Mouse (Mus musculus) thymus, postnatal 0 days (tissue): ENCODE data around the gene Tmie. TPM values are rescaled to one million over a fixed set of nuclear protein-coding genes. Genes with fewer than 3 reads are reported as not detected.
"Not testable (repeated sequence)": the region's sequence is repeated elsewhere in the genome, so short reads cannot be mapped to it uniquely, and the experiment has no call there.

ENCODE experiments used
- DNase-seq: peaks from one replicate; pipeline ENCODE4 v3.0.0-alpha.2; 2015; ENCODE audit warnings: low spot score
- microRNA-seq: library from miRNA; unstranded; fragments of <30 nt; microRNA quantifications from one replicate; pipeline ENCODE4, GENCODE M21; 2016; ENCODE audit warnings: borderline number of aligned reads
- polyA plus RNA-seq: library from polyadenylated mRNA; unstranded; fragments of >200 nt; fragmentation: Nextera tagmentation; extraction: Ambion mirVana; gene quantifications from 2 replicates; pipeline ENCODE4 v1.2.1, GENCODE M21; 2015

Gene Tmie
- polyA plus RNA-seq, 1 experiment from 2014 or later, result 6.2 TPM

GRCm38 (mm10) chr9:110841438-110841837 lies 38.5 kb downstream of the Tmie start:
- no peak for DNase-seq

DNA sequence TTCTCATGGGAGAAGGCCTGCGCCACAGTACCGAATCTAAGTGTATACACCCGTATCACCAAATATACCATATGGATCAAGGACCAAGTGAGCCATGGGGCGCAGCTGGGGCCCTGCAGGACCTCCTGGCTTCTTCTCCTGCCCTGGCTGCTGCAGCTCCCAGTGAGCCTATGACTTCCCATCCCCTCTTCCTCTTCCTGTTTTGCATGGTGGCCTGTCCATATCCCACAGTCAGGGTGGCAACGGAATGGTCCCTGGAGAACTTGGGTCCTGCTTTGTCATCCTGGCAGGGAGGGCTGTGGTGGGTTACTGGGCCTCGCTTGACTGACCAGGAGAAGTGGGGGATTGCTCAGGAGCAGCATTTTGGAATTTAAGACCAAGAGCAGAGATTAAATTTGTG lies 39.0 kb downstream of the Tmie start:
- DNase-seq, result no peak

DNA sequence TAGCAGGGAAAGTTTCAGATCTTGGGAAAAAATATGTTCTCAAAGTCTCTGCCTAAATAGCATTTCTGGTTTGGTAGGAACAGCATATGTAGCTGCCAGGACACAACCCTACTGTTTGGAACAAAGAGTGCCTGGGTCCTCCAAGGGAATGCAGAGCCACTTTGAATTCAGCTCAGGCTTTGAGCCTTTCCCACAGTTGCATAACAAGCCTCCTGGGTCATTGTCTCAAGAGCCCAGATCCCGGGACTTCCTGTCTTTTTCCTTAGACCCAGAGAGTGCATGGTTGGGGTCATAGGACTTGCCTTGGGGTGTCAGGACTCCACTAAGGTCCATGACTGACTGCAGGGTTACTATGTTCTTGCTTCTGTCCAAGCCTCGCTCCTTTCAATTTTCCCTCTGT lies 43.8 kb downstream of the Tmie start:
- no peak for DNase-seq

DNA sequence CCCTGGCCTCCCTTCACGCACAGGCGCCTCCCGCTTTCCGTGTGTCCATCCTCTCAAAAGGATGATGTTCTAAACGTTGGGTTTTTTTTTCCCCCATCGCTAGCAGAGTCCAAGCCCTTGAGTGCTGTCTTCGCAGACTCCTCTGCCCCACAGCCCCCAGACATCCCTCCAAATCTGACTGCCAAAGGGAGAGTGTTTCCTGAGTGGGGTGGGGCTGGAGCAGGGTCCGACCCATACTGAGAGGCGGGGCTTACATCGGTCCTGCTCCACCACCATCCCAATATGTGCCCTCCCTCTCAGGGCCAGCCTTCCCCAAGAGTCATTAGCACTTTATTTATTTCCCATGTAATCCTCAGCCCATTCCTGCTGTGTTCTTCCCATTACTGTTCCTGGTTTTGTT lies 45.0 kb downstream of the Tmie start:
- DNase-seq, result no peak

- DNase-seq, result no peak
Measured at GRCm38 (mm10) chr9:110834411-110834810, 45.5 kb downstream of the Tmie start, which contains the start of gene Prss45. Gene Prss45 (plus strand): TSS chr9:110834588.

DNA sequence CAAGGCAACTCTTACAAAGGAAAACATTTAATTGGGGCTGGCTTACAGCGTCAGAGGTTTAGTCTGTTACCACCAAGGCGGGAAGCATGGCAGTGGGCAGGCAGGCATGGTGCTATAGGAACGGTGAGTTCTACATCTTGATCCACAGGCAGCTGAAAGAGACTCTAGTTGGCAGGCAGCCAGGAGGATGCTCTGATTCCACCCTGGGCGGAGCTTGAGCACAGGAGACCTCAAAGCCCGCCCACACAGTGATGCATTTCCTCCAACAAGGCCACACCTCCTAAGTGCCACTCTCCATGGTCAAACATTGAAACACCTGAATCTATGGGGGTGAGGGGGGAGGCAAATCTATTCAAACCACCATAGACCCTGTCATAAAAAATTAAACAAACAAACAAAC lies 46.9 kb downstream of the Tmie start:
- peak; percentile 26 for DNase-seq

GRCm38 (mm10) chr9:110826390-110826789 lies 53.5 kb downstream of the Tmie start, which contains the start of gene Prss43:
Gene Prss43 (plus strand): TSS chr9:110826690.
- no peak for DNase-seq

- peak; percentile 48 for DNase-seq
Measured at GRCm38 (mm10) chr9:110825832-110826231, 54.1 kb downstream of the Tmie start.

- no peak for DNase-seq
Measured at GRCm38 (mm10) chr9:110825426-110825825, 54.5 kb downstream of the Tmie start.

- no peak for DNase-seq
Measured at GRCm38 (mm10) chr9:110821436-110821835, 58.5 kb downstream of the Tmie start.

DNA sequence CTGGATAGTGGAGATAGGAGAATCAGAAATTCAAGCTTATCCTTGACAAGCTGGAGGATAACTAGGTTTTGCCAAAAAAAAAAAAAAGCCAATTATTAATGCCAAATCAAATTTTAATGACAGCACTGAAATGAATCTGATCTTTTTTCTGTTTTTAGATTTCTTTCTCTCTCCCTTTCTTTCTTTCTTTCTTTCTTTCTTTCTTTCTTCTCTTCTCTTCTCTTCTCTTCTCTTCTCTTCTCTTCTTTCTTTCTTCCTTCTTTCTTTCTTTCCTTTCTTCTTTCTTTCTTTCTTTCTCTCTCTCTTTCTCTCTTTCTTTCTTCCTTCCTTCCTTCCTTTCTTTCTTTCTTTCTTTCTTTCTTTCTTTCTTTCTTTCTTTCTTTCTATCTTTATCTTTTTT lies 59.4 kb downstream of the Tmie start:
- not testable (repeated sequence) for DNase-seq

Small RNA genes within 50 kb of the gene (microRNA-seq; reads per million reads assigned to microRNA genes)
- not detected for gene Gm24269

Other genes with a start within 250 kb of the Tmie start
- gene Nbeal2, start 226.0 kb downstream of the Tmie start, polyA plus RNA-seq, result 15.7 and 19.1 TPM in 2 replicates
- 210 and 226 TPM in 2 replicates for gene Ccdc12, start 223.6 kb downstream of the Tmie start, polyA plus RNA-seq
- gene Myl3, start 138.3 kb downstream of the Tmie start, polyA plus RNA-seq, result 0.94 and 1.4 TPM in 2 replicates
- gene Pth1r, start 133.0 kb downstream of the Tmie start, polyA plus RNA-seq, result 2.6 and 2.9 TPM in 2 replicates
- gene Prss42, start 81.9 kb downstream of the Tmie start, polyA plus RNA-seq, result not detected in 2 replicates
- gene Prss44, start 66.1 kb downstream of the Tmie start, polyA plus RNA-seq, result 0.14 TPM in 1 of 2 replicates, not detected in the other
- not detected in 2 replicates for gene Prss43, start 53.4 kb downstream of the Tmie start, polyA plus RNA-seq
- gene Prss45, start 45.5 kb downstream of the Tmie start, polyA plus RNA-seq, result not detected in 2 replicates
- gene Prss46, start 35.6 kb downstream of the Tmie start, polyA plus RNA-seq, result not detected in 2 replicates
- gene Prss50, start 22.1 kb downstream of the Tmie start, polyA plus RNA-seq, result 0.14 and 0.18 TPM in 2 replicates
- gene Als2cl, start 243 bp downstream of the Tmie start, polyA plus RNA-seq, result 3.7 and 4.9 TPM in 2 replicates
- 0.67 and 0.82 TPM in 2 replicates for gene Fam240a, start 36.7 kb upstream of the Tmie start, polyA plus RNA-seq
- 0.52 and 0.69 TPM in 2 replicates for gene Tdgf1, start 66.0 kb upstream of the Tmie start, polyA plus RNA-seq
- gene Lrrc2, start 71.4 kb upstream of the Tmie start, polyA plus RNA-seq, result 0.08 and 0.38 TPM in 2 replicates
- gene Rtp3, start 110.5 kb upstream of the Tmie start, polyA plus RNA-seq, result 0.14 and 0.20 TPM in 2 replicates
- 2.4 and 8.0 TPM in 2 replicates for gene Ltf, start 139.2 kb upstream of the Tmie start, polyA plus RNA-seq
- gene Ccrl2, start 177.4 kb upstream of the Tmie start, polyA plus RNA-seq, result 1.6 and 2.5 TPM in 2 replicates
- 24.8 and 26.6 TPM in 2 replicates for gene Lrrfip2, start 237.5 kb upstream of the Tmie start, polyA plus RNA-seq